Mouse (Mus musculus) spleen, postnatal 14 days (tissue): Measurements from ENCODE around the gene Gpatch3.
A peak's percentile ranks its signal among the peaks of the same experiment; 100 is the strongest.

Experiments used
- DNase-seq, 2 experiments: peaks; one replicate each; pipeline ENCODE4 v3.0.0; 2021 to 2022; ENCODE audit warnings: low spot score in 2 of 2

Gene Gpatch3

GRCm38 (mm10) chr4:133574070-133574842, at the start of gene Gpatch3:
Gene Gpatch3, plus strand, starts transcription at chr4:133574745.
- peak; percentile 74 to 88 for DNase-seq

GRCm38 (mm10) chr4:133527788-133528187, 46.8 kb upstream of the Gpatch3 start:
- DNase-seq: no peak

- no peak for DNase-seq
These were observed 41.8 kb upstream of the Gpatch3 start for GRCm38 (mm10) chr4:133532777-133533176.

- no peak for DNase-seq
These were observed 38.5 kb upstream of the Gpatch3 start for GRCm38 (mm10) chr4:133536081-133536480.

GRCm38 (mm10) chr4:133536652-133537051, 37.9 kb upstream of the Gpatch3 start:
- DNase-seq: no peak

GRCm38 (mm10) chr4:133545272-133546231, 29.0 kb upstream of the Gpatch3 start, which contains the start of gene Nudc:
Gene Nudc, minus strand, starts transcription at chr4:133545996.
- peak; percentile 89 to 91 for DNase-seq

GRCm38 (mm10) chr4:133552029-133552428, 22.5 kb upstream of the Gpatch3 start:
- DNase-seq: no peak

- DNase-seq: no peak
These were observed 21.6 kb upstream of the Gpatch3 start, which contains the start of gene Nr0b2 for GRCm38 (mm10) chr4:133552768-133553447. Gene Nr0b2, plus strand, starts transcription at chr4:133553376.

GRCm38 (mm10) chr4:133553448-133554330, 20.9 kb upstream of the Gpatch3 start:
- no peak for DNase-seq

GRCm38 (mm10) chr4:133557041-133557717, 17.4 kb upstream of the Gpatch3 start:
- no peak for DNase-seq

GRCm38 (mm10) chr4:133559846-133560245, 14.7 kb upstream of the Gpatch3 start:
- DNase-seq: no peak

GRCm38 (mm10) chr4:133561622-133562021, 12.9 kb upstream of the Gpatch3 start:
- DNase-seq: no peak

GRCm38 (mm10) chr4:133563123-133563571, 11.4 kb upstream of the Gpatch3 start:
- no peak for DNase-seq

GRCm38 (mm10) chr4:133567251-133567650, 7.3 kb upstream of the Gpatch3 start:
- no peak for DNase-seq

GRCm38 (mm10) chr4:133569291-133570065, 5.1 kb upstream of the Gpatch3 start:
- DNase-seq: no peak

- no peak for DNase-seq
These were observed 4.5 kb upstream of the Gpatch3 start for GRCm38 (mm10) chr4:133570066-133570466.

- DNase-seq: no peak
These were observed 278 bp downstream of the Gpatch3 start for GRCm38 (mm10) chr4:133574843-133575202.

GRCm38 (mm10) chr4:133577983-133578382, 3.4 kb downstream of the Gpatch3 start:
- no peak for DNase-seq

GRCm38 (mm10) chr4:133583690-133584058, 9.1 kb downstream of the Gpatch3 start:
- no peak for DNase-seq
